Mouse (Mus musculus) embryonic facial prominence, embryonic 15.5 days (tissue): ENCODE results near the gene Negr1. TPM values are rescaled to one million over a fixed set of nuclear protein-coding genes. Genes with fewer than 3 reads are reported as not detected.
"Not testable (repeated sequence)": the region's sequence is repeated elsewhere in the genome, so short reads cannot be mapped to it uniquely, and the experiment has no call there.

Experiments
- ATAC-seq: fragments of 200-750 bp; cut with Nextera tagmentation; 2 replicates; pipeline ENCODE4 v1.8.0; 2017; ENCODE audit warnings: low read depth, moderate TSS enrichment; ENCODE audit not compliant: insufficient number of reproducible peaks, low FRiP score, low TSS enrichment
- H3K27ac ChIP-seq: fragments of 300-500 bp; sonication (generic); replicated peaks from 2 replicates; pipeline ENCODE4 v1.5.1; 2015; ENCODE audit warnings: mild to moderate bottlenecking, inconsistent platforms
- H3K27me3 ChIP-seq: fragments of 300-500 bp; sonication (generic); 2 replicates; pipeline ENCODE4 v1.6.1; 2015; ENCODE audit warnings: inconsistent platforms
- H3K36me3 ChIP-seq: fragments of 300-500 bp; sonication (generic); 2 replicates; pipeline ENCODE4 v1.6.1; 2015; ENCODE audit warnings: mild to moderate bottlenecking, inconsistent platforms
- H3K4me1 ChIP-seq: fragments of 300-500 bp; sonication (generic); 2 replicates; pipeline ENCODE4 v1.6.1; 2015; ENCODE audit warnings: inconsistent platforms
- H3K4me2 ChIP-seq: fragments of 300-500 bp; sonication (generic); replicated peaks from 2 replicates; pipeline ENCODE4 v1.6.1; 2015; ENCODE audit warnings: mild to moderate bottlenecking, inconsistent platforms
- H3K4me3 ChIP-seq: fragments of 300-500 bp; sonication (generic); replicated peaks from 2 replicates; pipeline ENCODE4 v1.5.1; 2015; ENCODE audit warnings: mild to moderate bottlenecking, inconsistent platforms
- H3K9ac ChIP-seq: fragments of 300-500 bp; sonication (generic); 2 replicates; pipeline ENCODE4 v1.6.1; 2015; ENCODE audit warnings: inconsistent platforms
- H3K9me3 ChIP-seq: fragments of 300-500 bp; sonication (generic); replicated peaks from 2 replicates; pipeline ENCODE4 v1.6.1; 2016; ENCODE audit warnings: inconsistent platforms
- WGBS: fragments of 180-500 bp; shearing (Covaris S2); methylation state at CpG from one replicate; pipeline ENCODE4 v1.1.7; 2015; 5-methylcytosine and 5-hydroxymethylcytosine counted together
- polyA plus RNA-seq: library from polyadenylated mRNA; unstranded; fragments of >200 nt; fragmentation: Nextera tagmentation; extraction: Ambion mirVana; gene quantifications from 2 replicates; pipeline ENCODE4 v1.2.1, GENCODE M21; 2015

Gene Negr1
- polyA plus RNA-seq, 1 experiment from 2014 or later, result 6.1 TPM

GRCm38 (mm10) chr3:157031513-157032142 lies 470.0 kb downstream of the Negr1 start:
- no peak overlapping the region for H3K4me2 ChIP-seq
- H3K9ac ChIP-seq, result no peak overlapping the region
- no peaks in the 10 kb centered on the region for H3K27me3 ChIP-seq
- no peaks in the 10 kb centered on the region for H3K9me3 ChIP-seq
- ATAC-seq, result no peak
- no peak overlapping the region for H3K27ac ChIP-seq
- no peaks in the 10 kb centered on the region for H3K36me3 ChIP-seq
- 50% methylated on average over 4 of the region's 4 CpGs for WGBS
- H3K4me1 ChIP-seq, result no peaks in the 10 kb centered on the region
- H3K4me3 ChIP-seq, result no peak overlapping the region

GRCm38 (mm10) chr3:157036016-157036415 lies 474.4 kb downstream of the Negr1 start:
- ATAC-seq, result no peak
- H3K4me2 ChIP-seq, result no peak overlapping the region
- no peaks in the 10 kb centered on the region for H3K4me1 ChIP-seq
- H3K4me3 ChIP-seq, result no peak overlapping the region
- no peaks in the 10 kb centered on the region for H3K36me3 ChIP-seq
- H3K9me3 ChIP-seq, result no peaks in the 10 kb centered on the region
- 39% methylated on average over 6 of the region's 6 CpGs for whole genome bisulfite sequencing
- no peaks in the 10 kb centered on the region for H3K27me3 ChIP-seq
- H3K9ac ChIP-seq, result no peak overlapping the region
- no peak overlapping the region for H3K27ac ChIP-seq

GRCm38 (mm10) chr3:157036568-157036967 lies 475.0 kb downstream of the Negr1 start:
- Histone ChIP-seq H3K36me3 (no peaks in the 10 kb centered on the region), H3K4me1 (no peaks in the 10 kb centered on the region), H3K4me2 (no peak overlapping the region), H3K4me3 (no peak overlapping the region), H3K9ac (no peak overlapping the region), H3K27me3 (no peaks in the 10 kb centered on the region), H3K9me3 (no peaks in the 10 kb centered on the region), H3K27ac (no peak overlapping the region)
- WGBS, result 77% methylated on average over 1 of the region's 1 CpGs
- ATAC-seq, result no peak

- 47% methylated on average over 5 of the region's 5 CpGs for WGBS
- Histone ChIP-seq H3K9ac (no peak overlapping the region), H3K4me3 (no peak overlapping the region), H3K36me3 (no peaks in the 10 kb centered on the region), H3K4me2 (no peak overlapping the region), H3K9me3 (no peaks in the 10 kb centered on the region), H3K4me1 (no peaks in the 10 kb centered on the region), H3K27me3 (no peaks in the 10 kb centered on the region), H3K27ac (no peak overlapping the region)
- ATAC-seq, result no peak
Observed at GRCm38 (mm10) chr3:157040619-157041018, 479.0 kb downstream of the Negr1 start.

- Histone ChIP-seq H3K9ac (no peak overlapping the region), H3K4me3 (no peak overlapping the region), H3K27ac (no peak overlapping the region), H3K36me3 (no peaks in the 10 kb centered on the region), H3K4me1 (no peaks in the 10 kb centered on the region), H3K4me2 (no peak overlapping the region), H3K9me3 (no peaks in the 10 kb centered on the region), H3K27me3 (no peaks in the 10 kb centered on the region)
- 78% methylated on average over 2 of the region's 2 CpGs for whole genome bisulfite sequencing
- no peak for ATAC-seq
Observed at GRCm38 (mm10) chr3:157044565-157044964, 483.0 kb downstream of the Negr1 start.

GRCm38 (mm10) chr3:157064438-157064837 lies 502.8 kb downstream of the Negr1 start:
- 69% methylated on average over 2 of the region's 2 CpGs for WGBS
- not testable (repeated sequence) for H3K9ac ChIP-seq, ATAC-seq, H3K4me3 ChIP-seq, H3K36me3 ChIP-seq, H3K4me1 ChIP-seq, H3K4me2 ChIP-seq, H3K27me3 ChIP-seq, H3K27ac ChIP-seq, H3K9me3 ChIP-seq

- ATAC-seq, result no peak
- no peak overlapping the region for H3K27ac ChIP-seq
- no peaks in the 10 kb centered on the region for H3K27me3 ChIP-seq
Observed at GRCm38 (mm10) chr3:157066331-157066730, 504.7 kb downstream of the Negr1 start.

GRCm38 (mm10) chr3:157079250-157079965 lies 517.8 kb downstream of the Negr1 start:
- no peak for ATAC-seq
- Histone ChIP-seq H3K4me3 (no peak overlapping the region), H3K4me2 (no peak overlapping the region), H3K27ac (no peak overlapping the region), H3K4me1 (no peaks in the 10 kb centered on the region), H3K9ac (no peak overlapping the region), H3K27me3 (no peaks in the 10 kb centered on the region), H3K9me3 (no peaks in the 10 kb centered on the region), H3K36me3 (no peaks in the 10 kb centered on the region)
- 74% methylated on average over 2 of the region's 2 CpGs for WGBS

More at GRCm38 (mm10) chr3:157066331-157066730, 504.7 kb downstream of the Negr1 start:
- no peaks in the 10 kb centered on the region for H3K4me1 ChIP-seq
- H3K4me2 ChIP-seq, result no peak overlapping the region
- H3K4me3 ChIP-seq, result no peak overlapping the region
- H3K9ac ChIP-seq, result no peak overlapping the region
- H3K9me3 ChIP-seq, result no peaks in the 10 kb centered on the region
- H3K36me3 ChIP-seq, result no peaks in the 10 kb centered on the region

GRCm38 (mm10) chr3:157079966-157080306 lies 518.3 kb downstream of the Negr1 start:
- no peak for ATAC-seq
- Histone ChIP-seq H3K27me3 (no peaks in the 10 kb centered on the region), H3K4me2 (no peak overlapping the region), H3K4me3 (no peak overlapping the region), H3K9me3 (no peaks in the 10 kb centered on the region), H3K9ac (no peak overlapping the region), H3K36me3 (no peaks in the 10 kb centered on the region), H3K27ac (no peak overlapping the region), H3K4me1 (no peaks in the 10 kb centered on the region)
- 42% methylated on average over 1 of the region's 1 CpGs for WGBS

- Histone ChIP-seq H3K36me3 (no peaks in the 10 kb centered on the region), H3K4me3 (no peak overlapping the region)
- ATAC-seq, result no peak
Observed at GRCm38 (mm10) chr3:157080585-157080984, 519.0 kb downstream of the Negr1 start.

GRCm38 (mm10) chr3:157082808-157083784 lies 521.5 kb downstream of the Negr1 start:
- Histone ChIP-seq H3K4me1 (no peaks in the 10 kb centered on the region), H3K4me2 (no peak overlapping the region), H3K4me3 (no peak overlapping the region), H3K9ac (no peak overlapping the region), H3K27me3 (no peaks in the 10 kb centered on the region), H3K9me3 (no peaks in the 10 kb centered on the region), H3K27ac (no peak overlapping the region), H3K36me3 (no peaks in the 10 kb centered on the region)
- WGBS, result 78% methylated on average over 8 of the region's 8 CpGs
- no peak for ATAC-seq

More at GRCm38 (mm10) chr3:157080585-157080984, 519.0 kb downstream of the Negr1 start:
- no peaks in the 10 kb centered on the region for H3K27me3 ChIP-seq
- H3K9ac ChIP-seq, result no peak overlapping the region
- WGBS, result 91% methylated on average over 1 of the region's 1 CpGs
- H3K9me3 ChIP-seq, result no peaks in the 10 kb centered on the region
- no peak overlapping the region for H3K4me2 ChIP-seq
- H3K27ac ChIP-seq, result no peak overlapping the region
- no peaks in the 10 kb centered on the region for H3K4me1 ChIP-seq
